Mouse (Mus musculus): ENCODE measurements around the gene F12.

F12 gene

GRCm38 (mm10) chr13:55412643-55413307, 13.8 kb downstream of the F12 start:
- DNase-seq, result no peak

GRCm38 (mm10) chr13:55411826-55412225, 14.8 kb downstream of the F12 start:
- no peak for DNase-seq

GRCm38 (mm10) chr13:55408546-55409120, 18.0 kb downstream of the F12 start:
- no peak for DNase-seq

- DNase-seq, result no peak
Observed at GRCm38 (mm10) chr13:55407341-55407740, 19.3 kb downstream of the F12 start.

- no peak for DNase-seq
Observed at GRCm38 (mm10) chr13:55405783-55406390, 20.7 kb downstream of the F12 start.

- DNase-seq, result peak; percentile 79 to 88
Observed at GRCm38 (mm10) chr13:55404853-55405782, 21.5 kb downstream of the F12 start.

GRCm38 (mm10) chr13:55403935-55404852, 22.4 kb downstream of the F12 start:
- no peak for DNase-seq

GRCm38 (mm10) chr13:55403266-55403665, 23.3 kb downstream of the F12 start:
- DNase-seq, result no peak

GRCm38 (mm10) chr13:55400039-55400346, 26.6 kb downstream of the F12 start:
- DNase-seq, result no peak

GRCm38 (mm10) chr13:55399300-55400038, 27.1 kb downstream of the F12 start:
- DNase-seq, result no peak

GRCm38 (mm10) chr13:55398088-55398487, 28.5 kb downstream of the F12 start, which contains the start of gene Slc34a1:
TSS of gene Slc34a1 (plus strand) at chr13:55398187.
- no peak for DNase-seq

GRCm38 (mm10) chr13:55392933-55393332, 33.7 kb downstream of the F12 start:
- DNase-seq, result peak in 1 of 2 experiments; percentile 26

GRCm38 (mm10) chr13:55391626-55392029, 35.0 kb downstream of the F12 start:
- DNase-seq, result no peak

GRCm38 (mm10) chr13:55390644-55391043, 35.9 kb downstream of the F12 start:
- no peak for DNase-seq

GRCm38 (mm10) chr13:55381790-55382189, 44.8 kb downstream of the F12 start:
- no peak for DNase-seq

GRCm38 (mm10) chr13:55378907-55379580, 47.5 kb downstream of the F12 start:
- DNase-seq, result peak in 1 of 2 experiments; percentile 32

- DNase-seq, result no peak
Observed at GRCm38 (mm10) chr13:55375877-55376276, 50.7 kb downstream of the F12 start.

- no peak for DNase-seq
Observed at GRCm38 (mm10) chr13:55374206-55374924, 52.2 kb downstream of the F12 start.

GRCm38 (mm10) chr13:55371740-55372139, 54.9 kb downstream of the F12 start:
- DNase-seq, result no peak

Data from lung, postnatal 4 days (tissue).